Mouse (Mus musculus): ENCODE measurements around the gene Heyl. TPM values are rescaled to one million over a fixed set of nuclear protein-coding genes. Genes with fewer than 3 reads are reported as not detected.

The Heyl gene
- 0.29 TPM for polyA plus RNA-seq (2017; shearing (Covaris generic))

GRCm38 (mm10) chr4:123233492-123234084, at the start of gene Heyl:
TSS of gene Heyl (plus strand) at chr4:123233556.

GRCm38 (mm10) chr4:123201186-123202093, 31.9 kb upstream of the Heyl start, which contains the start of gene Nt5c1a:
TSS of gene Nt5c1a (plus strand) at chr4:123201504.

GRCm38 (mm10) chr4:123261721-123262401, 28.5 kb downstream of the Heyl start, which contains the start of gene Pabpc4:
TSS of gene Pabpc4 (plus strand) at chr4:123262351.

Other genes starting within 250 kb of the Heyl start
- not detected for gene Mycl, start 237.9 kb upstream of the Heyl start, polyA plus RNA-seq (2017; shearing (Covaris generic))
- gene Trit1, start 217.0 kb upstream of the Heyl start, polyA plus RNA-seq (2017; shearing (Covaris generic)), result 28.0 TPM
- 0.24 TPM for gene Bmp8b, start 128.4 kb upstream of the Heyl start, polyA plus RNA-seq (2017; shearing (Covaris generic))
- not detected for gene Oxct2b, start 117.3 kb upstream of the Heyl start, polyA plus RNA-seq (2017; shearing (Covaris generic))
- gene Ppie, start 93.6 kb upstream of the Heyl start, polyA plus RNA-seq (2017; shearing (Covaris generic)), result 98.9 TPM
- not detected for gene Hpcal4, start 50.3 kb upstream of the Heyl start, polyA plus RNA-seq (2017; shearing (Covaris generic))
- gene Nt5c1a, start 32.1 kb upstream of the Heyl start, polyA plus RNA-seq (2017; shearing (Covaris generic)), result not detected
- 4.9 TPM for gene Pabpc4, start 28.8 kb downstream of the Heyl start, polyA plus RNA-seq (2017; shearing (Covaris generic))
- gene Oxct2a, start 90.1 kb downstream of the Heyl start, polyA plus RNA-seq (2017; shearing (Covaris generic)), result not detected
- not detected for gene Bmp8a, start 109.7 kb downstream of the Heyl start, polyA plus RNA-seq (2017; shearing (Covaris generic))

Measured in CD4-positive, CD25-positive, alpha-beta regulatory T cell, adult 9 weeks (primary cell).